Mouse (Mus musculus): ENCODE measurements at regions not wholly inside any gene's neighbourhood (a gene's known extent, or its start where the extent isn't known, plus 50 kb on each side); places are given as distances from the start of the nearest gene placed in this dataset.

DNA sequence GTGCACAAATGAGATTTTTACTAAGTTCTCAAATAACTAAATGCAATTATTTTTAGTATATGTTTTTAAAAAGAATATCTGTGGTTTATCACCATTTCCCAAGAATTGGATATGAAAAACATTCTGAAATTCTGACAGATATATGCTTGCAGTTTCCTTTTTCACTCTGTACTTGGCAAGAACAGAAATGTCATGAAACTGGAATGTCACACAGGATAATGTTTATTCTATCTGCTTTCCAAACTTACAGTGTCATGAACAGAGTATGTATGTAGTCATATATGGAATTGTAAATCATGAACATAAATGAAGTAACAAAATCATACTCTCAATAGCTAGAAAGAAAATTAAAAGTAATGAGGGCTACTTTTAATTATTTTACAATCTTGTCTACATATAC lies 1640.7 kb upstream of the B3galt2 start:
- TF ChIP-seq CTCF (IDR thresholded peaks at IDR 0.05) (no peak), POLR2A (IDR thresholded peaks at IDR 0.05; ENCODE audit: insufficient read depth, low read depth, low read length) (no peak)
